Mouse (Mus musculus): ENCODE measurements at regions not wholly inside any gene's neighbourhood (a gene's known extent, or its start where the extent isn't known, plus 50 kb on each side); places are given as distances from the start of the nearest gene placed in this dataset.

DNA sequence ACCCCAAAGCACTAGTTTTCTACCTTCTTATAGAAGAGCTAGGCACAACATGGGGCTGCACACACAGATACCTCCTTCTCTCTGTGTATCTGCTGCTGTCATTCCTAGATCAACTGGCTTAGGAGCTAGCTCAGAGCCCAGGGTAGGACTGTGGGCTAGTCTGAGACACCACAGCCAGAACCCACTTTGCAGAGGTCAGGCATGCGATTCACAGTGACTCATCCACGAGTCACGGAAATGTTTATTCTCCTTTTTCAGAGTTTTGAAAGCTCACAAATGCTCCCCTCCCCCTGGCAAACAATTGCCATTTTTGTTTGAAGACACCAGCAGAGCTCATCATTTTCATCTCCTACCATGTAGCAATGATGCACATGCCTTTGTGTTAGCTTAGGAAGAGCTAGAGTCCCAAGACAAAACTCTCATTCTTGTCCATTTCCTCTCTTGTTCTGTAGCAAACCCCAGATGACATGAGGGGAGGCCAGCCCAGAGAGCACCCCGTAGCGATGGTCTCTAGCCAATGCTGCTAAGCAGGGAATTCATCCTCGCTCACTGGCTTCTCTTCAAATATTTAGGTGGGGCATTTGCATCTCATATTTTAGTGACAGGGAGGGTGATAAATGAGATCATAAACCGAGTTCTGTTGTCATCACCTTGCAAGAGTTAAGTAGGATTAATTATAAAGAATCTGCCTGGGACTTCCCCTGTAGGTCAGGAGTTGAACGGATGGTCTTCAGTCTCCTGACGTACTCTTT lies 108.4 kb upstream of the Twist2 start:
- Histone ChIP-seq H3K4me2 (ENCODE audit: low read depth, low read length) (no peak overlapping the region), H3K27me3 (ENCODE audit: control insufficient read depth, insufficient read depth, low read length) (no peaks in the 10 kb centered on the region; the same call in 1 of the 2 replicates), H3K27ac (ENCODE audit: low read length) (no peak overlapping the region), H3K9me3 (replicated peaks; ENCODE audit: control insufficient read depth, low read length) (0 out of 2 replicates have a peak, but pooled peaks cover 3% of the 10 kb centered on the region), H3K4me3 (ENCODE audit: low read length) (no peak overlapping the region), H3K9ac (ENCODE audit: low read length) (no peak overlapping the region), H3K36me3 (ENCODE audit: control insufficient read depth, insufficient read depth) (no peaks in the 10 kb centered on the region), H3K4me1 (ENCODE audit: control insufficient read depth, insufficient read depth, low read length) (no peaks in the 10 kb centered on the region)
- ATAC-seq (replicated peaks; ENCODE audit: extremely low read depth, insufficient read depth, low FRiP score): no peak
- 67% methylated on average over 9 of the region's 9 CpGs for WGBS

DNA sequence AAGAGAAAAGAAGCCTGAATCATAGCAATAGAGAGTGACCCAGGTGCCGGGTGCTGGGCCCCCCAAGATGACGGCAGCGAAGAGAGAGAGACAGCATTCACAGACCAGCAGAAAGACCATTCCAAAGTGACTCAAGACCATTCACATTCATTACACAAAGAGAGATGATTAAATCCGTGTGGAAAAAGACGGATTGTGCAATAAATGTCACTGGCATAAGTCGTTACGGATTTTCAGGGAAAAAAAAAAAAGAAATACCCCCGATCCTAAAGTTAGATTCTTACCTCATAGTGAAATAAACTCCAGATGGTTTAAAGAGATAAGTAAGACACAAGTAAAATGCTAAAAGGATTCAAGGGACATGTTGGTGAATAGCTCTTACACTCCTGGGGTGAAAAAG lies 104.2 kb upstream of the Twist2 start:
- Histone ChIP-seq H3K4me1 (ENCODE audit: control insufficient read depth, insufficient read depth, low read length) (no peaks in the 10 kb centered on the region), H3K4me2 (ENCODE audit: low read depth, low read length) (no peak overlapping the region), H3K36me3 (ENCODE audit: control insufficient read depth, insufficient read depth) (no peaks in the 10 kb centered on the region), H3K4me3 (ENCODE audit: low read length) (no peak overlapping the region), H3K27me3 (ENCODE audit: control insufficient read depth, insufficient read depth, low read length) (no peaks in the 10 kb centered on the region; the same call in 1 of the 2 replicates), H3K9me3 (replicated peaks; ENCODE audit: control insufficient read depth, low read length) (0 out of 2 replicates have a peak, but pooled peaks cover under 1% of the 10 kb centered on the region), H3K27ac (ENCODE audit: low read length) (no peak overlapping the region), H3K9ac (ENCODE audit: low read length) (no peak overlapping the region)
- 71% methylated on average over 8 of the region's 8 CpGs for WGBS
- no peak for ATAC-seq (replicated peaks; ENCODE audit: extremely low read depth, insufficient read depth, low FRiP score)

DNA sequence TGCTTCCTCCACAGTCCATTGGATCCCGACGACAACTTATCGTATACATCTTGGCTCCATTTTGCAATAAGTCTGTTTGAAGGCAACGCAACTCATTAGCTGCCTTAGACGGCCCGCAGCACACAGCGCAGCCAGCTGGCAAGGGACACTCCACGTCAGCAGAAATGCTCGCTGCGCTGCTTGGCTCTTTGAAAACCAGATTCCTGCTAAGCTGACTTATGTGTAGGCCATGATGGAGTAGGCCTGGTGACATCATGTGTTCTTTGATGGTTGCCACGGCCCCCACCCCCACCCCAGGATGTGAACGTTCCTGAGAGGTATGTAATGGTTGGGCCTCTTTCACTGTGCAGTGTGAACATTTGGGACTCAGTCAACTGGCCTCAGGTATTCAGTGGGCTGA lies 99.8 kb upstream of the Twist2 start:
- Histone ChIP-seq H3K4me3 (ENCODE audit: low read length) (no peak overlapping the region), H3K9me3 (replicated peaks; ENCODE audit: control insufficient read depth, low read length) (no peaks in the 10 kb centered on the region), H3K4me2 (ENCODE audit: low read depth, low read length) (no peak overlapping the region), H3K27ac (ENCODE audit: low read length) (no peak overlapping the region), H3K9ac (ENCODE audit: low read length) (no peak overlapping the region), H3K36me3 (ENCODE audit: control insufficient read depth, insufficient read depth) (no peaks in the 10 kb centered on the region), H3K4me1 (ENCODE audit: control insufficient read depth, insufficient read depth, low read length) (no peaks in the 10 kb centered on the region), H3K27me3 (ENCODE audit: control insufficient read depth, insufficient read depth, low read length) (no peaks in the 10 kb centered on the region)
- 75% methylated on average over 12 of the region's 12 CpGs for WGBS
- no peak for ATAC-seq (replicated peaks; ENCODE audit: extremely low read depth, insufficient read depth, low FRiP score)

GRCm38 (mm10) chr1:91702021-91702420 lies 99.2 kb upstream of the Twist2 start:
- no peak overlapping the region for H3K9ac ChIP-seq (ENCODE audit: low read length)
- H3K4me2 ChIP-seq (ENCODE audit: low read depth, low read length): no peak overlapping the region
- no peaks in the 10 kb centered on the region for H3K27me3 ChIP-seq (ENCODE audit: control insufficient read depth, insufficient read depth, low read length)
- no peak overlapping the region for H3K27ac ChIP-seq (ENCODE audit: low read length)
- H3K36me3 ChIP-seq (ENCODE audit: control insufficient read depth, insufficient read depth): no peaks in the 10 kb centered on the region
- ATAC-seq (replicated peaks; ENCODE audit: extremely low read depth, insufficient read depth, low FRiP score): no peak
- no peaks in the 10 kb centered on the region for H3K4me1 ChIP-seq (ENCODE audit: control insufficient read depth, insufficient read depth, low read length)
- WGBS: 86% methylated on average over 6 of the region's 6 CpGs
- H3K9me3 ChIP-seq (replicated peaks; ENCODE audit: control insufficient read depth, low read length): no peaks in the 10 kb centered on the region
- H3K4me3 ChIP-seq (ENCODE audit: low read length): no peak overlapping the region

DNA sequence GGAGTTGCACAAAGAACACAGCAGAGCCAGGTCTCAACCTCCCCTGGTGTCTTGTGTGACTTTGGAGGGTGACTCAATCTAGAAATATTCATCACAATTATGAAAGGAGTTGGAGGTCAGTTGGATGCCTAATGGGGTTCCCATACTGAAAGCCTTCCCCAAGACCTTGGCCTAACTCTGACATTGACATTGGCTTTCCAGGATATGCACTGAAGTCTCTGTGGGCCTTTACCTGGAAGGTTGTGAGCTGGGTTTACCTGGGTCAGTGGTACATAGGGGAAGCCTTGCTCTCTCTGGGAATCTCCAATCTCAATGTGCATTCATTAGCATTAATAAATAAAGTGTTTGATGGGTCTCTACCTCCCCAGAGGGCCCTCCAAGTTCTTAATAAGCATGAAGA lies 98.5 kb upstream of the Twist2 start:
- no peak overlapping the region for H3K9ac ChIP-seq (ENCODE audit: low read length)
- no peak overlapping the region for H3K27ac ChIP-seq (ENCODE audit: low read length)
- H3K36me3 ChIP-seq (ENCODE audit: control insufficient read depth, insufficient read depth): no peaks in the 10 kb centered on the region
- no peak for ATAC-seq (replicated peaks; ENCODE audit: extremely low read depth, insufficient read depth, low FRiP score)
- H3K27me3 ChIP-seq (ENCODE audit: control insufficient read depth, insufficient read depth, low read length): no peaks in the 10 kb centered on the region
- no peaks in the 10 kb centered on the region for H3K9me3 ChIP-seq (replicated peaks; ENCODE audit: control insufficient read depth, low read length)
- no peak overlapping the region for H3K4me3 ChIP-seq (ENCODE audit: low read length)
- H3K4me1 ChIP-seq (ENCODE audit: control insufficient read depth, insufficient read depth, low read length): no peaks in the 10 kb centered on the region
- H3K4me2 ChIP-seq (ENCODE audit: low read depth, low read length): no peak overlapping the region

- 71% methylated on average over 9 of the region's 9 CpGs for WGBS
These were observed 95.8 kb upstream of the Twist2 start for GRCm38 (mm10) chr1:91705451-91705850.

DNA sequence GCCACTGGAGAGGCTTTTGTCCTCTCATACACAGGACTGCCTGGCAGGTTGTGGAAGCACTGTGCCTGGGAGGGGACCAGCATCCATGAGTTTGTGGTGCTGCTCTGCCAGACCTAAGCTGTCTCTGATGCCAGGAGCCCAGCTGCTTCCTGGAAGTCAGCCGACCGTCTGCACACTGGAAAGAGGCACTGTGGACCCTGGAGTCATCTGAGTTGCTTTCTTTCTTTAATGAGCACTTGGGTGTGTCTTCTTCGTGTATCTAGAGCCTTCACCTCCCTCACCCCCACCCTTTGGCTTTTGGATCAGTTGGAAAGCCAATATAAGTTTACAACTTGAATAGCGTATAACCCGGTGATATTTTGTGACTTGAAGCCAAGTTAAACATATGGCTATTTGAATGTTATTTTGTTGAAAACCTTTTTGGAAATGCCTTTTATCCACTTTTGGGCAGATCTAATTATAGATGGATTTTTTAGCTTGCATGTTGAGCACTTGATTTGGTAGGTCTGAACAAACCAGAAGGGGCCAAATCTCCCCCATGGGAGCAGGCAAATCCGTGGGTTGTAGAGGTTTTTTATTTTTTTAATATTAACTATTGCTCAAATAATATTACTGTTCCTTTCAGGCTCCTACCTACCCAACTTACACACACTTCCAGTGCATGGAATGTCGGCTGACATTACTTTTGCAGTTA lies 92.6 kb upstream of the Twist2 start:
- no peak for ATAC-seq (replicated peaks; ENCODE audit: extremely low read depth, insufficient read depth, low FRiP score)
- Histone ChIP-seq H3K9me3 (replicated peaks; ENCODE audit: control insufficient read depth, low read length) (0 out of 2 replicates have a peak, but pooled peaks cover 2% of the 10 kb centered on the region), H3K27me3 (ENCODE audit: control insufficient read depth, insufficient read depth, low read length) (no peaks in the 10 kb centered on the region), H3K4me3 (ENCODE audit: low read length) (no peak overlapping the region), H3K4me2 (ENCODE audit: low read depth, low read length) (no peak overlapping the region), H3K27ac (ENCODE audit: low read length) (no peak overlapping the region), H3K9ac (ENCODE audit: low read length) (no peak overlapping the region), H3K4me1 (ENCODE audit: control insufficient read depth, insufficient read depth, low read length) (no peaks in the 10 kb centered on the region), H3K36me3 (ENCODE audit: control insufficient read depth, insufficient read depth) (no peaks in the 10 kb centered on the region)
- 55% methylated on average over 7 of the region's 7 CpGs for WGBS

More at GRCm38 (mm10) chr1:91705451-91705850, 95.8 kb upstream of the Twist2 start:
- H3K27ac ChIP-seq (ENCODE audit: low read length): no peak overlapping the region
- no peak overlapping the region for H3K4me3 ChIP-seq (ENCODE audit: low read length)
- no peaks in the 10 kb centered on the region for H3K4me1 ChIP-seq (ENCODE audit: control insufficient read depth, insufficient read depth, low read length)
- H3K9me3 ChIP-seq (replicated peaks; ENCODE audit: control insufficient read depth, low read length): no peaks in the 10 kb centered on the region
- no peak overlapping the region for H3K4me2 ChIP-seq (ENCODE audit: low read depth, low read length)
- no peaks in the 10 kb centered on the region for H3K36me3 ChIP-seq (ENCODE audit: control insufficient read depth, insufficient read depth)
- H3K27me3 ChIP-seq (ENCODE audit: control insufficient read depth, insufficient read depth, low read length): no peaks in the 10 kb centered on the region
- no peak overlapping the region for H3K9ac ChIP-seq (ENCODE audit: low read length)
- no peak for ATAC-seq (replicated peaks; ENCODE audit: extremely low read depth, insufficient read depth, low FRiP score)

- H3K4me2 ChIP-seq (ENCODE audit: low read depth, low read length): no peak overlapping the region
- WGBS: 93% methylated on average over 1 of the region's 1 CpGs
- no peak overlapping the region for H3K9ac ChIP-seq (ENCODE audit: low read length)
- H3K4me1 ChIP-seq (ENCODE audit: control insufficient read depth, insufficient read depth, low read length): no peaks in the 10 kb centered on the region
- no peaks in the 10 kb centered on the region for H3K36me3 ChIP-seq (ENCODE audit: control insufficient read depth, insufficient read depth)
- no peak overlapping the region for H3K4me3 ChIP-seq (ENCODE audit: low read length)
- H3K27ac ChIP-seq (ENCODE audit: low read length): no peak overlapping the region
- ATAC-seq (replicated peaks; ENCODE audit: extremely low read depth, insufficient read depth, low FRiP score): no peak
- 0 out of 2 replicates have a peak, but pooled peaks cover 2% of the 10 kb centered on the region for H3K9me3 ChIP-seq (replicated peaks; ENCODE audit: control insufficient read depth, low read length)
- H3K27me3 ChIP-seq (ENCODE audit: control insufficient read depth, insufficient read depth, low read length): no peaks in the 10 kb centered on the region
These were observed 92.0 kb upstream of the Twist2 start for GRCm38 (mm10) chr1:91709244-91709600.

DNA sequence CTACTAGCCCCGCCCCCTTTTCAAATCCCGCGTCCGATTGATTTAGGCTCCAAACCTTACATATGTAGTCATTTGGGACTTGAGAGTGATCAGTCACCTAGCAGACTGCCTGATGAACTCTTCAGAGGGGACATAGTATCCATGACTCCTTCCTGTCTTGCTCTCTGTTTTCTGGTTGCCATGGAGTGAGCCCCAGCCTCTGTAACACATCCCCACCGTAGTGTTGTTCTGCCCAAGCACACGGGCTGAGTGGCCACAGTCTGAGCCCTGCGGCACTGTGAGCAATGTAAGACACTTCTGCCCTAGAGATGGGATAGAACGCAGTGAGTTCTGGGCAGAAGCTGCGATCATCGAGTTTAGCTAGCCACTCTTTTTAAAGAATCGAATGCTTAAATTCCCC lies 88.1 kb upstream of the Twist2 start:
- Histone ChIP-seq H3K9me3 (replicated peaks; ENCODE audit: control insufficient read depth, low read length) (0 out of 2 replicates have a peak, but pooled peaks cover 2% of the 10 kb centered on the region), H3K4me2 (ENCODE audit: low read depth, low read length) (no peak overlapping the region), H3K4me1 (ENCODE audit: control insufficient read depth, insufficient read depth, low read length) (no peaks in the 10 kb centered on the region), H3K27ac (ENCODE audit: low read length) (no peak overlapping the region), H3K27me3 (ENCODE audit: control insufficient read depth, insufficient read depth, low read length) (no peaks in the 10 kb centered on the region), H3K36me3 (ENCODE audit: control insufficient read depth, insufficient read depth) (no peaks in the 10 kb centered on the region), H3K9ac (ENCODE audit: low read length) (no peak overlapping the region), H3K4me3 (ENCODE audit: low read length) (no peak overlapping the region)
- 74% methylated on average over 11 of the region's 11 CpGs for WGBS
- ATAC-seq (replicated peaks; ENCODE audit: extremely low read depth, insufficient read depth, low FRiP score): no peak
